ENCODE assay signal across 9 mouse cellular contexts in genomic region chr10:60389447-60389865, GRCm38 (mm10). TPM values are rescaled to one million over a fixed set of nuclear protein-coding genes. Genes with fewer than 3 reads are reported as not detected.
A peak's percentile ranks its signal among the peaks of the same experiment; 100 is the strongest.
DNase-seq lines count a peak whose midpoint lies in the region; ATAC-seq and TF ChIP-seq lines count a peak whose summit lies in the region.
"Had no signal": no experiment of that assay in that cellular context is flagged by ENCODE, and none has a peak within 500 bp of the region (broad histone marks: within the 10 kb centered on the region; RNA-seq: fewer than 3 reads in every experiment).

No protein-coding gene starts in this region.

- TF ChIP-seq POLR2A in bone marrow, adult 2 months (IDR thresholded peaks at IDR 0.05; ENCODE audit: borderline replicate concordance, control insufficient read depth, low read depth, low read length), result no peak

- no peak overlapping the region for H3K4me3 ChIP-seq in bone marrow, adult 2 months (replicated peaks; ENCODE audit: control insufficient read depth, low read depth, low read length)
- H3K4me3 ChIP-seq in stomach, embryonic 16.5 days (replicated peaks; ENCODE audit: low read length), result no peak overlapping the region

- peaks cover 9% of the 10 kb centered on the region for H3K4me1 ChIP-seq in bone marrow, adult 2 months (ENCODE audit: control insufficient read depth, insufficient read depth, low read length)
- H3K4me1 ChIP-seq in stomach, embryonic 16.5 days (ENCODE audit: control insufficient read depth, insufficient read depth, low read length), result peaks cover 4% of the 10 kb centered on the region

- under 1% methylated on average over 9 of the region's 9 CpGs for WGBS in bone marrow, adult 2 months
- 15% methylated on average over 9 of the region's 9 CpGs for WGBS in stomach, embryonic 16.5 days

- no peaks in the 10 kb centered on the region for H3K9me3 ChIP-seq in stomach, embryonic 16.5 days (replicated peaks; ENCODE audit: control insufficient read depth, low read length)

- no peak for ATAC-seq in stomach, embryonic 16.5 days (ENCODE audit: insufficient read depth, low FRiP score)

- DNase-seq in heart, adult 11 months, result peak; percentile 96
- DNase-seq in heart, postnatal 14 days, result no peak
- peak; percentile 49 for DNase-seq in lung, postnatal 10 days
- no peak for DNase-seq in urinary bladder, postnatal 10 days (ENCODE audit: low spot score)
- DNase-seq in cerebellum, adult 11 months, result no peak
- no peak for DNase-seq in adrenal gland, postnatal 10 days

- H3K27ac ChIP-seq in bone marrow, adult 2 months (ENCODE audit: control insufficient read depth, insufficient read depth, low read depth, low read length, poor library complexity), result peak overlapping the region; percentile 84
- H3K27ac ChIP-seq in stomach, embryonic 16.5 days (ENCODE audit: low read length), result no peak overlapping the region

- no peak overlapping the region for H3K4me2 ChIP-seq in stomach, embryonic 16.5 days (ENCODE audit: low read depth, low read length)

- intact Hi-C loops in heart, postnatal 14 days (cut with DNase I), result loop anchor here (5.0 kb wide), 1 partner anchor 42 kb away; the partner anchor contains the start of gene Vsir

- H3K36me3 ChIP-seq in stomach, embryonic 16.5 days (ENCODE audit: control insufficient read depth, insufficient read depth, low read length), result no peaks in the 10 kb centered on the region

- H3K9ac ChIP-seq in stomach, embryonic 16.5 days (ENCODE audit: low read length), result 0 out of 2 replicates have a peak overlapping the region, but pooled peaks have one; percentile 23

- no peaks in the 10 kb centered on the region for H3K27me3 ChIP-seq in stomach, embryonic 16.5 days (ENCODE audit: control insufficient read depth, insufficient read depth, low read length)

- TF ChIP-seq CTCF in bone marrow, adult 2 months (IDR thresholded peaks at IDR 0.05; ENCODE audit: control insufficient read depth, insufficient read depth, low read length), result no peak

RNA-seq across cellular contexts. Expression of gene Gm17455, which starts 10.1 kb away (rescaled TPM):
- not detected for total RNA-seq in heart, postnatal 14 days (2021)
- polyA plus RNA-seq in bone marrow, adult 2 months (2011; ENCODE audit: insufficient read depth, insufficient read length, low replicate concordance, missing spikeins), result 1.9 and 6.0 TPM in 2 replicates
- 0.76 TPM in 1 of 2 replicates, not detected in the other for polyA plus RNA-seq in stomach, embryonic 16.5 days (2015; fragmentation: Nextera tagmentation; extraction: Ambion mirVana)
- not detected for total RNA-seq in adrenal gland, postnatal 10 days (2021)
- total RNA-seq: left cerebral cortex, adult 18-20 months had no signal

RNA-seq across cellular contexts. Expression of gene Vsir, which starts 42.8 kb away (rescaled TPM):
- 10 to 100 TPM; 22.6 to 24.4 TPM for total RNA-seq in heart, postnatal 14 days (2021)
- 39.7 and 97.9 TPM in 2 replicates for polyA plus RNA-seq in bone marrow, adult 2 months (2011; ENCODE audit: insufficient read depth, insufficient read length, low replicate concordance, missing spikeins)
- 6.6 and 8.5 TPM in 2 replicates for polyA plus RNA-seq in stomach, embryonic 16.5 days (2015; fragmentation: Nextera tagmentation; extraction: Ambion mirVana)
- total RNA-seq in adrenal gland, postnatal 10 days (2021), result 10 to 100 TPM; 20.1 to 21.0 TPM

Comparison
In these comparisons a context has a peak if more than half of its experiments do, and no peak if none do; other contexts are left out.
1. DNase-seq: peak in heart, adult 11 months (single experiment) and lung, postnatal 10 days (single experiment); none in heart, postnatal 14 days (0 of 2), urinary bladder, postnatal 10 days (single experiment), cerebellum, adult 11 months (single experiment) and adrenal gland, postnatal 10 days (single experiment).